Mouse (Mus musculus) erythroid progenitor cell, adult 5-6 weeks (primary cell): ENCODE data around the gene Esr1. TPM values are rescaled to one million over a fixed set of nuclear protein-coding genes. Genes with fewer than 3 reads are reported as not detected.

ENCODE experiments used
- ATAC-seq: replicated peaks from 2 replicates; pipeline ENCODE4 v1.8.0; 2016; ENCODE audit warnings: moderate number of reproducible peaks, mild to moderate bottlenecking, moderate TSS enrichment, inconsistent platforms; ENCODE audit not compliant: poor library complexity, low FRiP score, severe bottlenecking
- total RNA-seq, 2 experiments: library from RNA; stranded (forward) in 1 of 2; stranded (reverse) in 1 of 2; fragments of 150-400 nt in 1 of 2; fragments of 186-747, 209-891 nt in 1 of 2; gene quantifications; 2 replicates each; pipeline versions ENCODE4 v1.2.3 to v1.2.4; 2015 to 2017; ENCODE audit warnings: low replicate concordance in 2 of 2

Esr1 gene
- total RNA-seq, 2 experiments from 2014 or later = 0.84 TPM; not detected in 1

DNA sequence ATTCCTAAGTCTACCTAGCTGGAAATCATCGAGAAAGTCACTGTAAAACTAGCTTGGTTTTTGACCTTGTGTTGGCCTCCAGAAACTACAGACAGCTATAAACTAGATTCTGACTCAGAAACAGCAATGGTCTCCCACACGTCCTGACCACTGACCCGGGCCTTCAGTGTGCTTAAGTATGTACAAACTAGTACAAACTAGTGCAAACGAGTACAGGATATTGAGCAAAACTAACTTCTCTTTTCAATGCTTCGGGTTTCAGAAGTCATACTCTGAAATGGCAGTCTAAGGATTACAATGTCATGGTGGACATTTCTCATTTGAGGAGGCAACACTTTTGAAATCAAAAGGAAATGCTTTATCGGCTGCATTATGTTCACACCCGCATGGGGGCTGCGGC is 433.1 kb downstream of the Esr1 start:
- no peak for ATAC-seq

DNA sequence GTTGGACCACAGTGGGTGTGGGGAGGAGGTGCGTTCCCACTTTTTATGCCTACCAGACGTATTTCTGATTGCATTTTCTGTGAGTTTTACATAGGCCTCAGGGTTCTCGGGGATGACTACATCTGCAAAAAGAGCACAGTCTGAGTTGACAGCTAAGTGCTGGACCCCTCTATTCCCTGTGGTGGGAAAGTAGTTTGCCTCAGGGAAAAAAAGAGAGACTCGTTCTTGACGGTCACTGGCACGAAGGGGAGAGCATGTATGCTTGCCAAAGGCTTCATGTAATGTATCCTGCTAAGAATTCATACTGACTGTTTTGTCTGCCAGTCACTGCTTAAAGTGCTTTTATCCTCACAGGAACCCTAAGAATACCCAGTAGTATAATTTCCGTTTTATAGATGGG is 433.8 kb downstream of the Esr1 start:
- ATAC-seq = no peak

DNA sequence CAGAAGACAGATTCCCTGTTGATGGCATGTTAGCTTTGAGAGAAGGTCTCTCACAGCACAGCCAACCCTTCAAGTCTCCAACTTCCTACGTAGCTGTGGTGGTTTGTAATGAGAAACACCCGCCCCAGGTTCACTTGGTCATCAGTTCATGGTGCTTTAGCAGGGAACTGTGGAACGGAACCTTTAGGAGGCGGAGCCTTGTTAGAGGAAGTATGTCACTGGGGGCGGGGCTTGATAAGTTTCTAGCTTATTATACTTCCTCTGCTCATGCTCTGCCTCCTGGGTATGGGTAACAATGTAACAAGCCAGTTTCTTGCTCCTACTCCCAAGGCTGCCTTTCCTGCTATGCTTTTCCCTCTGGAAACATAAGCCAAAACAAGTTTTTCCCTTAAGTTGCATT is 434.3 kb downstream of the Esr1 start:
- ATAC-seq = no peak

Other genes starting within 250 kb of the Esr1 start
- gene Zbtb2, start 223.5 kb upstream of the Esr1 start, total RNA-seq (2015; ENCODE audit: low replicate concordance) = 8.4 and 11.9 TPM in 2 replicates
- gene Zbtb2, start 223.5 kb upstream of the Esr1 start, total RNA-seq (2017; ENCODE audit: low replicate concordance) = 5.1 and 6.7 TPM in 2 replicates
- 13.3 and 37.7 TPM in 2 replicates for gene Rmnd1, start 179.2 kb upstream of the Esr1 start, total RNA-seq (2015; ENCODE audit: low replicate concordance)
- 8.9 and 14.2 TPM in 2 replicates for gene Rmnd1, start 179.2 kb upstream of the Esr1 start, total RNA-seq (2017; ENCODE audit: low replicate concordance)
- 20.9 and 32.3 TPM in 2 replicates for gene Armt1, start 179.1 kb upstream of the Esr1 start, total RNA-seq (2015; ENCODE audit: low replicate concordance)
- gene Armt1, start 179.1 kb upstream of the Esr1 start, total RNA-seq (2017; ENCODE audit: low replicate concordance) = 19.6 and 24.3 TPM in 2 replicates
- gene Ccdc170, start 129.1 kb upstream of the Esr1 start, total RNA-seq (2015; ENCODE audit: low replicate concordance) = not detected in 2 replicates
- gene Ccdc170, start 129.1 kb upstream of the Esr1 start, total RNA-seq (2017; ENCODE audit: low replicate concordance) = 0.26 TPM in 1 of 2 replicates, not detected in the other